Mouse (Mus musculus) adrenal gland, postnatal 10 days (tissue): ENCODE data around the gene Slc6a18. TPM values are rescaled to one million over a fixed set of nuclear protein-coding genes. Genes with fewer than 3 reads are reported as not detected.
A peak's percentile ranks its signal among the peaks of the same experiment; 100 is the strongest.

Source experiments
- DNase-seq: peaks from one replicate; pipeline ENCODE4 v3.0.0; 2021; ENCODE audit warnings: mixed read lengths
- total RNA-seq, 2 experiments: library from RNA; stranded (reverse); gene quantifications; 2 replicates each; pipeline ENCODE4 v1.2.3; 2021

Slc6a18 gene
- total RNA-seq, 2 experiments from 2014 or later: not detected

DNA sequence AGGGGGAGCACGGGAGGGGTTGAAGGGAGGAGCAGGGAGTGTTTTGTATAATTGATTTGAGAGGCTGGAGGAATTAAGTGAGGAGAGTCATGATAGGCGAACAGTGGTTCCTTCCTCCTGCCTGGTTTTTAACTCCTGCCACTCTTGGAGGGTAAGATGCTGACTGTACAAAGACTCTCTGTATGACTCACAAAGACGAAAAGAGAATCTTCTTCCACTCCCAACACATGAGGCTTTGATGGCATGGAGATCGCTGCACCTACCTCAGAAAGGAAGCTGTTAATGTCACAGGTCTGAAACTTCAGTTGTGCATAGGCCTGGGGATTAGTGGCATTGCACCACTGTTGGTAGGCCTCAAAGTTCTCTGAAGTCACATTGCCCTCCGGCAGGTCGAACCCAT is 7.7 kb upstream of the Slc6a18 start:
- DNase-seq: no peak

DNA sequence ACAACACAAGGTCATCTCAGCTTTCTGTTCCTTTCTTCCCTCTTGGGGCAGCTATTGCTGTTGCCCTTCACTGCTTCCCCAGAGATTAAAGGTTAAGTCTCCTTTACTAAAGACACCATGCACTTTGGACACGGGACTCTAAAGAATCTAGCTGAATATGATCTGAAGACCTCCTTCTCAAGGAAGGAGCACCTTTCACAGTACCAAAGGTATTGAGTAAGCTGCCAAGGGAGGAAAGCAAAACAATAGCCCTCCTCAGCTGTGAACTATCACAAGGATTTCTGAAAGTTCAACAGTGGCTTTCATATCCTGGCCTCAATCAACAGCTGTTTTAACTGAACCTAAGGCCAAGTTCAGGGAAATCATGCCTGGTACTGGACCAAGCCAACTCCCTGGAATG is 6.6 kb upstream of the Slc6a18 start:
- peak; percentile 22 for DNase-seq

GRCm38 (mm10) chr13:73683682-73684081 is 5.9 kb upstream of the Slc6a18 start:
- peak; percentile 59 for DNase-seq

DNA sequence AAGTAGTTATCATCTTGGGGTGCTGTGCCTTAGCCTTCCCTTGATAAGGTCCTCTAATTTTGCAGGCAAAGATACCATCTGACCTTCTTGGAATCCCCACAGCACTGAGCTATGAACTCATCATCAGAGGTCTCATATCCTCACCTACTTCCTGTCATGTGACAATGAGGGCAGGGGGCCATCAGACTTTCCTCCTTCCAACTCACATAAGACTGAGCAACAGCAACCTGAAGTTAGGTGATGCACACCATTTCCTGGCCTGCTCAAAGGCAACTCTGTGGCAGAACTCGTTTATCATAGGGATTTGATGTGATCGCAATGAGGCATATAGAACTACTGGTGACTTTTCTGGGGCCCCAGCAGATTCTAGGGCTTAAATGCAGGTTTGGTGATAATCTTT is 4.4 kb upstream of the Slc6a18 start:
- DNase-seq: no peak

DNA sequence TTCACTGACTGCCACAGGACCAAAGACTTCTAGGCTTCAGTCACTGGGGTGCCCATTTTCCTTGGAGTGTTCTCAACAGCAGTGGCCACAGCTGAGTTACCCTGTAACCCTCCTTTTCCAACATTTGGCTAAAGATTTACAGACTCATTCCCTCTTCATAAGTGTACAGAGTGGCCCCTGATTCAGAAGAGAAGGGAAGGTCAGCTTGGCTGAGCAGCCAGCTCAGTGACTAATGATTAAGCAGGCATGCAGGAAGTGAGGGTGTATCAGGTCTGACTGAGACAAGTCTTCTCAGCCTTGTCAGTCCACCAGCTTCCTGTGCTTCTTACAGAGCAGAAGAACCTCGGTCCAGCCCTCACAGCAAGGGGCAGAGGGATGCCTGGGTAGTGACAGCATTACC is 2.6 kb upstream of the Slc6a18 start:
- peak; percentile 25 for DNase-seq

GRCm38 (mm10) chr13:73679311-73679710 is 1.5 kb upstream of the Slc6a18 start:
- DNase-seq: no peak

GRCm38 (mm10) chr13:73675161-73675560 is 2.7 kb downstream of the Slc6a18 start:
- no peak for DNase-seq

GRCm38 (mm10) chr13:73660163-73660695 is 17.6 kb downstream of the Slc6a18 start:
- no peak for DNase-seq

GRCm38 (mm10) chr13:73658953-73659352 is 18.9 kb downstream of the Slc6a18 start:
- no peak for DNase-seq

DNA sequence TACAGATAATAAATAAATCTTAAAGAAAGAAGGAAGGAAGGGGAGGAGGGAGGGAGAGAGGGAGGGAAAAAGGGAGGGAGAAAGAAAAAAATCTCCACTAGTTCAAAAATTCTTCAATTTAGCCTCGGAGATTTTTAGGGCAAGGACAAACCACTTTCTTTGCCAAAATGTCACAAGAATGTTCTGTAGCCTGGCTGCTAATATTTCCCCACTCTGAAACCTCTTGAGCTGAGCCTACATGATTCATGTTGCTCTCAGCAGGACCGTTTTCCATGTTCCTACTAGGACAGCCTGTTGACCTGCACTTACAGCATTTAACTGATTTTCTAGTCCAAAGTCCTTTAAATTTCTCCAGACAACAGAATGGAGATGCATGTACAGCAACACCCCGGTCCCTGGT is 22.8 kb downstream of the Slc6a18 start:
- peak; percentile 14 for DNase-seq

- peak; percentile 20 for DNase-seq
These were observed 24.6 kb downstream of the Slc6a18 start for GRCm38 (mm10) chr13:73653266-73653665.

DNA sequence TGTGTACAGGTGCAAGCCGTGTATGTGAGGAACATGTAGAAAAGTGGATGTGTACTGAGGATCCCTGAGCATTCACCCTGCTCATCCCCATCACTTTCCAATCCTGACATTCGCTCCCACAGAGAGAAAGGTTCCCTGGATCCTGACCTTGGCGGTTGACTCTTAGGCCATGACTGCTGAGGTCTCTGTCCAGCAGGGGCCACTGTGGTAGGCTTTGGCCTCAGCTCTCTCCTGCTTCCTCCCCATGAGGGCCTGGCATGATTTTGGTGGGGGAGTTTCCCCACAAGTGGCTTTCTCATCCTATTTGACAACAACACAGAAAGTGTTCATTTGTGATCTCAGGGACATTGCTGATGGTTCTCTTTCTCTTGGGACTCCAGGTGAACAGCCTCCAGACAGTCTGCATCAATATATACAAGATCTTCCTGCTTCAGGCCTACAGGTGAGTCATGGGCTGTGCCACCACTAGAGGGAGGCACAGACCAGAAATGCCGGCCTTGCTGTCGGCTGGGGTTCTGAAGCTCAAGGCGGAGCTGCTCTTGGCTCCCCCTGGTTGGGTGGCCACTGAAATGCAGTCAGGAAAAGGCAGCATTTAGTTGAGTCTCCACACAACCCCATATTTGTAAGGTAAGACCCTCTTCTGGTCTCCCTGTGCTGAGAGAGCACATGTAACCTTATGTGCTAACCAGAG is 31.3 kb downstream of the Slc6a18 start:
- DNase-seq: peak; percentile 71

DNA sequence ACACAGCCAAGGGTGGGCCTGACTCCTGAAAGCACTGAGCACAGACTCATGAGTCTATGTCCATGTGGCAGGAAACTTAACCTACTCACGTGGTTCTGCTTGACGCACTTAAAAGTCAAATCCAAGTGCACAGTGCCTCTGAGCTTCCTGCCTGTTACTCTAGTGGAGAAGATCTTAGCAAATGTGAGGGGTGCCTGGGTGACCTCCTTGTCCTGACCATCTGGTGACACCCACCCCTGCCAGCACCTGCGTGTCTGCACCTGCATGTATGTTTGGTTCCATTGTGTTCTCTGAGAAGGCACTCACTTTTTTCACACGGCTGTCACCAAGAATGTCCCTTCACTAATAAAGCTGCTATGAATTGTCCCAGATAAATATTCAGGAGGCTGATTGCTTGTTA is 36.5 kb downstream of the Slc6a18 start:
- DNase-seq: no peak

- no peak for DNase-seq
These were observed 40.0 kb downstream of the Slc6a18 start for GRCm38 (mm10) chr13:73637826-73638225.

DNA sequence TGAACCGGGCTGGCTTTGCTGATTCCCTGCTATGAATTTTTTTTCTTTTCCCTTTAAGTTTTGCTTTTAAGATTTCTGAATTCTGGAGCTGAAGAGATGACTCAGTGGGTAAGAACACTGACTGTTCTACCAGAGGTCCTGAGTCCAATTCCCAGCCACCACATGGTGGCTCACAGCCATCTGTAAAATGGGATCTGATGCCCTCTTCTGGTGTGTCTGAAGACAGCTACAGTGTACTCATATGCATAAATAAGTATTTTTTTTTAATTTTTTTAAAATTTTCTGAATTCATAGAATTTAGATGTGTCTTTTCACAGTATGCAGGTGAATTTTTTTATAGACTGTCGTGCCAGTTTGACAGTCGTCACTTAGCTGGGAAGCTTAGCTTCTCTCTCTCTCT is 46.0 kb downstream of the Slc6a18 start:
- no peak for DNase-seq

- no peak for DNase-seq
These were observed 49.2 kb downstream of the Slc6a18 start for GRCm38 (mm10) chr13:73628586-73629113.

DNA sequence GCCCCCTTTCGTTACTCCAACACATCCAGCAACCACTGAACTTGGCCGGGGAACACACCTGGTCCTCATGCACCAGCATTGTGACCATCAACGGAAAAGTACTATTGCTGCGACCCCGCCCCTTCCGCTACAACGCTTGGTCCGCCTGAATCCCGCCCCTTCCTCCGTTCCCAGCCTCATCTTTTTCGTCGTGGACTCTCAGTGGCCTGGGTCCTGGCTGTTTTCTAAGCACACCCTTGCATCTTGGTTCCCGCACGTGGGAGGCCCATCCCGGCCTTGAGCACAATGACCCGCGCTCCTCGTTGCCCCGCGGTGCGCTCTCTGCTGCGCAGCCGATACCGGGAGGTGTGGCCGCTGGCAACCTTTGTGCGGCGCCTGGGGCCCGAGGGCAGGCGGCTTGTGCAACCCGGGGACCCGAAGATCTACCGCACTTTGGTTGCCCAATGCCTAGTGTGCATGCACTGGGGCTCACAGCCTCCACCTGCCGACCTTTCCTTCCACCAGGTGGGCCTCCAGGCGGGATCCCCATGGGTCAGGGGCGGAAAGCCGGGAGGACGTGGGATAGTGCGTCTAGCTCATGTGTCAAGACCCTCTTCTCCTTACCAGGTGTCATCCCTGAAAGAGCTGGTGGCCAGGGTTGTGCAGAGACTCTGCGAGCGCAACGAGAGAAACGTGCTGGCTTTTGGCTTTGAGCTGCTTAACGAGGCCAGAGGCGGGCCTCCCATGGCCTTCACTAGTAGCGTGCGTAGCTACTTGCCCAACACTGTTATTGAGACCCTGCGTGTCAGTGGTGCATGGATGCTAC is 50.9 kb downstream of the Slc6a18 start, which contains the start of gene Tert:
TSS of gene Tert (plus strand) at position 167 of the 805 bp plus-strand sequence.
- peak; percentile 78 for DNase-seq

GRCm38 (mm10) chr13:73626410-73626744 is 51.4 kb downstream of the Slc6a18 start:
- DNase-seq: no peak

DNA sequence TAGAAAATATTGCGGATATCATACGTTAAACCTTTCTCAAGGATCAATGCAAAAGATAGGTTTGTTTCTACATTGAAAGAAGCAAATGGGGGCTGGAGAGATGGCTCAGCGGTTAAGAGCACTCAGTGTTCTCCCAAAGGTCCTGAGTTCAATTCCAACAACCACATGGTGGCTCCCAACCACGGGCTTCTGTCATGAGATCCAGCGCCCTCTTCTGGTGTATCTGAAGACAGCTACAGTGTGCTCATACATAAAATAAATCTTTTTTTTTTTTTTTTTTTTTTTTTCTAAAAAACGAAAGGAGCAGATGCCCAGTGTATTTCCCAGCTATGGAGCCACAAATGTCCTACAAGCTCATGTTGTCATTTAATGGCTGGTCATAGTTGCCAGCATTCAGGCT is 57.2 kb downstream of the Slc6a18 start:
- no peak for DNase-seq

GRCm38 (mm10) chr13:73618406-73618805 is 59.4 kb downstream of the Slc6a18 start:
- no peak for DNase-seq
